Mouse (Mus musculus) liver, postnatal 0 days (tissue): ENCODE results near the gene Plekha7. TPM values are rescaled to one million over a fixed set of nuclear protein-coding genes. Genes with fewer than 3 reads are reported as not detected.

Source experiments
- polyA plus RNA-seq: library from polyadenylated mRNA; unstranded; fragments of >200 nt; fragmentation: Nextera tagmentation; extraction: Ambion mirVana; gene quantifications from 2 replicates; pipeline ENCODE4 v1.2.1, GENCODE M21; 2015

Plekha7 gene
- polyA plus RNA-seq, 1 experiment from 2014 or later = 1.8 TPM

Other genes starting within 250 kb of the Plekha7 start
- 0.13 and 0.14 TPM in 2 replicates for gene Gm4353, start 223.7 kb downstream of the Plekha7 start, polyA plus RNA-seq
- gene Rps13, start 25.8 kb upstream of the Plekha7 start, polyA plus RNA-seq = 425 and 427 TPM in 2 replicates
- 4.1 and 4.8 TPM in 2 replicates for gene Pik3c2a, start 135.1 kb upstream of the Plekha7 start, polyA plus RNA-seq
- 4.9 and 6.2 TPM in 2 replicates for gene Nucb2, start 196.0 kb upstream of the Plekha7 start, polyA plus RNA-seq